Mouse (Mus musculus) lung, postnatal 0 days (tissue): Measurements from ENCODE around the gene Sec22a.

ENCODE experiments used
- CTCF ChIP-seq: IDR thresholded peaks from 2 replicates; pipeline ENCODE4 v1.5.1; 2016; ENCODE audit warnings: antibody characterized with exemption, mild to moderate bottlenecking
- EP300 ChIP-seq: IDR thresholded peaks from 2 replicates; pipeline ENCODE4 v1.6.1; 2016; ENCODE audit warnings: antibody characterized with exemption, mild to moderate bottlenecking, control low read depth

GRCm38 (mm10) chr16:35311586-35311985 is 52.1 kb downstream of the Sec22a start:
- TF ChIP-seq CTCF, result no peak
- no peak for TF ChIP-seq EP300
